Mouse (Mus musculus): ENCODE data around the gene Slc27a1.

DNA sequence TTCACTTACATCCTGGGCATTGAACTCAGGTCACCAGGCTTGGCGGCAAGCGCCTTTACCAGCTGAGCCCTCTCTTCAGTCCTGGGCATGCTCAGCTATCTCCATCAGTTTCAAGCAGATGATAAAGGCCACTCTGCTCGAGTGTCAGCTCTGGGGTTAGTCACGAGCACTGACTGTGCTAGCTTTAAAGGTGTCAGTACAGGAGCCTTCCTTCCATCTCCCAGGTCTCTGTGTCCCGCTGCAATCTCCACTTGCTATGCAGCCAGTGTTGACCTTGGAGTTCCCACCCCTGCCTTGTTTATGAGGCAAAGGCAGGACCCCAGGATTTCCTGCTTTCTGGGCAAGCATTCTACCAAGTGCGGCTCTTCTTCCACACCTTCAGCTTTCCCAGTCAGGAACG lies 1.1 kb upstream of the Slc27a1 start:
- TF ChIP-seq CTCF (IDR thresholded peaks at IDR 0.05; ENCODE audit: low read depth, low read length) (no peak), POLR2A (IDR thresholded peaks at IDR 0.05; ENCODE audit: borderline replicate concordance, low read depth, low read length) (no peak)

Data from bone marrow macrophage, adult 2 months (primary cell).